Mouse (Mus musculus): Measurements from ENCODE around the gene Fam240a.

Fam240a gene

GRCm38 (mm10) chr9:110916786-110917185 is at the start of gene Fam240a:
Gene Fam240a, minus strand, starts transcription at chr9:110916861.
- DNase-seq (ENCODE audit: low spot score), result no peak

GRCm38 (mm10) chr9:110965910-110966231 is 49.2 kb upstream of the Fam240a start:
- DNase-seq (ENCODE audit: low spot score), result no peak

- DNase-seq (ENCODE audit: low spot score), result peak; percentile 85
Observed at GRCm38 (mm10) chr9:110965062-110965909, 48.6 kb upstream of the Fam240a start.

- no peak for DNase-seq (ENCODE audit: low spot score)
Observed at GRCm38 (mm10) chr9:110963566-110964115, 47.0 kb upstream of the Fam240a start.

- DNase-seq (ENCODE audit: low spot score), result no peak
Observed at GRCm38 (mm10) chr9:110961386-110961785, 44.7 kb upstream of the Fam240a start.

GRCm38 (mm10) chr9:110960230-110961149 is 43.8 kb upstream of the Fam240a start:
- DNase-seq (ENCODE audit: low spot score), result no peak

GRCm38 (mm10) chr9:110959669-110960068 is 43.0 kb upstream of the Fam240a start:
- no peak for DNase-seq (ENCODE audit: low spot score)

GRCm38 (mm10) chr9:110955962-110956361 is 39.3 kb upstream of the Fam240a start:
- no peak for DNase-seq (ENCODE audit: low spot score)

GRCm38 (mm10) chr9:110954681-110955445 is 38.2 kb upstream of the Fam240a start:
- no peak for DNase-seq (ENCODE audit: low spot score)

GRCm38 (mm10) chr9:110953550-110954461 is 37.1 kb upstream of the Fam240a start:
- peak; percentile 58 for DNase-seq (ENCODE audit: low spot score)

GRCm38 (mm10) chr9:110952931-110953549 is 36.4 kb upstream of the Fam240a start:
- DNase-seq (ENCODE audit: low spot score), result no peak

- DNase-seq (ENCODE audit: low spot score), result no peak
Observed at GRCm38 (mm10) chr9:110952398-110952797, 35.7 kb upstream of the Fam240a start.

- DNase-seq (ENCODE audit: low spot score), result no peak
Observed at GRCm38 (mm10) chr9:110951866-110952265, 35.2 kb upstream of the Fam240a start.

- DNase-seq (ENCODE audit: low spot score), result no peak
Observed at GRCm38 (mm10) chr9:110951397-110951796, 34.7 kb upstream of the Fam240a start, which contains the start of gene Lrrc2. Gene Lrrc2, plus strand, starts transcription at chr9:110951545.

GRCm38 (mm10) chr9:110950109-110950508 is 33.4 kb upstream of the Fam240a start:
- DNase-seq (ENCODE audit: low spot score), result no peak

GRCm38 (mm10) chr9:110948813-110949310 is 32.2 kb upstream of the Fam240a start:
- DNase-seq (ENCODE audit: low spot score), result no peak

- no peak for DNase-seq (ENCODE audit: low spot score)
Observed at GRCm38 (mm10) chr9:110947900-110948299, 31.2 kb upstream of the Fam240a start.

GRCm38 (mm10) chr9:110947261-110947661 is 30.6 kb upstream of the Fam240a start:
- DNase-seq (ENCODE audit: low spot score), result no peak

- no peak for DNase-seq (ENCODE audit: low spot score)
Observed at GRCm38 (mm10) chr9:110946548-110947044, 29.9 kb upstream of the Fam240a start.

- DNase-seq (ENCODE audit: low spot score), result no peak
Observed at GRCm38 (mm10) chr9:110945926-110946325, 29.3 kb upstream of the Fam240a start, which contains the start of gene Tdgf1. Gene Tdgf1, minus strand, starts transcription at chr9:110946158.

Measured in testis, postnatal 14 days (tissue).